Mouse (Mus musculus) ES-E14 (cell line): ENCODE results near the gene Lingo3. TPM values are rescaled to one million over a fixed set of nuclear protein-coding genes. Genes with fewer than 3 reads are reported as not detected.

Experiments
- DNase-seq: peaks from one replicate; pipeline ENCODE4 v3.0.0-alpha.2; 2013; ENCODE audit warnings: low read depth, low spot score
- H3K27ac ChIP-seq: 2 replicates; pipeline ENCODE4 v1.5.1; 2012; ENCODE audit warnings: low read depth, mild to moderate bottlenecking, low read length, moderate library complexity, mixed read lengths; ENCODE audit not compliant: poor library complexity, insufficient read depth, severe bottlenecking
- H3K36me3 ChIP-seq: 2 replicates; pipeline ENCODE4 v1.6.1; 2012; ENCODE audit warnings: mild to moderate bottlenecking, low read length, moderate library complexity, mixed read lengths; ENCODE audit not compliant: control insufficient read depth, poor library complexity, insufficient read depth, severe bottlenecking
- H3K4me1 ChIP-seq, 2 experiments: fragments of 150-350 bp in 1 of 2; sonication (generic) in 1 of 2; 2 replicates each; pipeline ENCODE4 v1.6.1; 2012; ENCODE audit warnings: low read length in 2 of 2, mild to moderate bottlenecking in 1 of 2, mixed read lengths in 1 of 2; ENCODE audit not compliant: control insufficient read depth in 2 of 2, insufficient read depth in 2 of 2, poor library complexity in 1 of 2
- H3K4me3 ChIP-seq, 2 experiments: fragments of 150-350 bp in 1 of 2; sonication (generic) in 1 of 2; 2 replicates each; pipeline ENCODE4 v1.5.1; 2012; ENCODE audit warnings: low read length in 2 of 2, low read depth in 1 of 2, mild to moderate bottlenecking in 1 of 2, mixed read lengths in 1 of 2; ENCODE audit not compliant: insufficient read depth in 1 of 2, poor library complexity in 1 of 2, severe bottlenecking in 1 of 2
- H3K9ac ChIP-seq: 2 replicates; pipeline ENCODE4 v1.6.1; 2012; ENCODE audit warnings: low read depth, mild to moderate bottlenecking, low read length, mixed read lengths; ENCODE audit not compliant: poor library complexity, insufficient read depth, severe bottlenecking
- H3K9me3 ChIP-seq: fragments of 150-350 bp; sonication (generic); 2 replicates; pipeline ENCODE4 v1.6.1; 2012; ENCODE audit warnings: low read depth, mild to moderate bottlenecking, low read length; ENCODE audit not compliant: control insufficient read depth, insufficient read depth
- CHD2 ChIP-seq: IDR thresholded peaks from 2 replicates; pipeline ENCODE4 v1.6.1; 2014; ENCODE audit warnings: mild to moderate bottlenecking, low read depth, low read length, inconsistent platforms
- HCFC1 ChIP-seq: IDR thresholded peaks from 2 replicates; pipeline ENCODE4 v1.6.1; 2012; ENCODE audit warnings: low read length, inconsistent platforms, borderline replicate concordance; ENCODE audit not compliant: insufficient read depth
- MAFK ChIP-seq: IDR thresholded peaks from 2 replicates; pipeline ENCODE4 v1.6.1; 2014; ENCODE audit warnings: mild to moderate bottlenecking, low read depth, low read length, inconsistent platforms; ENCODE audit not compliant: insufficient read depth
- ZC3H11A ChIP-seq: IDR thresholded peaks from 2 replicates; pipeline ENCODE4 v1.6.1; 2012; ENCODE audit warnings: low read depth, mild to moderate bottlenecking, inconsistent platforms, low read length, borderline replicate concordance
- ZNF384 ChIP-seq: IDR thresholded peaks from 2 replicates; pipeline ENCODE4 v1.6.1; 2012; ENCODE audit warnings: low read depth, low read length, inconsistent platforms
- in situ Hi-C, 2 experiments: fragments of 600-800 bp; cut with MboI; formaldehyde crosslinking; loops; one replicate each; pipeline ENCODE4 v1.15.1; 2025; ENCODE audit warnings: low sequenced_read_pairs in 2 of 2, inconsistent platforms in 1 of 2; ENCODE audit not compliant: unreplicated experiment in 2 of 2
- total RNA-seq: library from RNA; depleted of rRNA; stranded (reverse); fragments of 300-350 nt; gene quantifications from 2 replicates; pipeline ENCODE4 v1.2.3, GENCODE M21; 2012

Gene Lingo3
- total RNA-seq, 1 experiment, result 2.4 TPM

- H3K4me1 ChIP-seq, result peaks cover 0 to 18% of the 10 kb centered on the region in 2 experiments; a peak in 1 of 4 replicates
- peak within 1 kb of the TSS; percentile 96 for H3K27ac ChIP-seq
- peaks cover 56% of the 10 kb centered on the region for H3K36me3 ChIP-seq
- DNase-seq, result peak; percentile 90
- peak within 1 kb of the TSS; percentile 99 for H3K9ac ChIP-seq
- peak within 1 kb of the TSS; percentile 80 to 91 for H3K4me3 ChIP-seq
- TF ChIP-seq CHD2, result peak; percentile 93
- no peak for TF ChIP-seq ZNF384
- peak; percentile 76 for TF ChIP-seq HCFC1
- no peak for TF ChIP-seq ZC3H11A
- in situ Hi-C loops, result no loop called here
- no peaks in the 10 kb centered on the region for H3K9me3 ChIP-seq
Observed at GRCm38 (mm10) chr10:80798150-80799006, 45.5 kb downstream of the Lingo3 start, which contains the start of the genes Sf3a2 and Plekhj1. Gene Sf3a2, plus strand, starts transcription at chr10:80798198. Gene Plekhj1, minus strand, starts transcription at chr10:80798626.

- Histone ChIP-seq H3K9me3 (no peaks in the 10 kb centered on the region), H3K4me3 (peak overlapping the region; percentile 80 to 91), H3K36me3 (peaks cover 56% of the 10 kb centered on the region), H3K9ac (peak overlapping the region; percentile 99), H3K27ac (peak overlapping the region; percentile 96), H3K4me1 (peaks cover 0 to 20% of the 10 kb centered on the region in 2 experiments; a peak in 1 of 4 replicates)
- in situ Hi-C loops, result no loop called here
- TF ChIP-seq ZC3H11A (no peak), HCFC1 (no peak), MAFK (no peak), ZNF384 (no peak), CHD2 (no peak)
- DNase-seq, result no peak
Observed at GRCm38 (mm10) chr10:80797186-80798149, 46.4 kb downstream of the Lingo3 start.

- no peak overlapping the region for H3K4me3 ChIP-seq
- H3K36me3 ChIP-seq, result peaks cover 52% of the 10 kb centered on the region
- no peak overlapping the region for H3K9ac ChIP-seq
Observed at GRCm38 (mm10) chr10:80796307-80796848, 47.5 kb downstream of the Lingo3 start.

GRCm38 (mm10) chr10:80794750-80795149 is 49.1 kb downstream of the Lingo3 start:
- Histone ChIP-seq H3K9ac (no peak overlapping the region), H3K27ac (no peak overlapping the region), H3K36me3 (peaks cover 58% of the 10 kb centered on the region), H3K4me1 (peaks cover 0 to 14% of the 10 kb centered on the region in 2 experiments; a peak in 1 of 4 replicates), H3K9me3 (no peaks in the 10 kb centered on the region), H3K4me3 (no peak overlapping the region)
- in situ Hi-C loops, result no loop called here
- no peak for TF ChIP-seq HCFC1
- TF ChIP-seq ZC3H11A, result no peak
- TF ChIP-seq CHD2, result no peak
- no peak for TF ChIP-seq MAFK
- TF ChIP-seq ZNF384, result no peak
- no peak for DNase-seq

More at GRCm38 (mm10) chr10:80796307-80796848, 47.5 kb downstream of the Lingo3 start:
- Histone ChIP-seq H3K9me3 (no peaks in the 10 kb centered on the region), H3K4me1 (peaks cover 0 to 15% of the 10 kb centered on the region in 2 experiments; a peak in 1 of 4 replicates), H3K27ac (no peak overlapping the region)
- TF ChIP-seq ZNF384 (no peak), ZC3H11A (no peak), HCFC1 (no peak), MAFK (no peak), CHD2 (no peak)
- DNase-seq, result no peak
- in situ Hi-C loops, result no loop called here
